Mouse (Mus musculus) E14TG2a.4 (cell line): ENCODE measurements around the gene Treml2.

ENCODE experiments used
- H3K27me3 ChIP-seq: 2 replicates; pipeline ENCODE4 v1.6.1; 2014; ENCODE audit warnings: low read length, control low read depth; ENCODE audit not compliant: insufficient read depth
- H3K36me3 ChIP-seq: 2 replicates; pipeline ENCODE4 v1.6.1; 2014; ENCODE audit warnings: low read length, control low read depth; ENCODE audit not compliant: insufficient read depth
- H3K4me1 ChIP-seq: replicated peaks from 2 replicates; pipeline ENCODE4 v1.6.1; 2014; ENCODE audit warnings: low read depth, low read length, control low read depth
- H3K4me3 ChIP-seq: replicated peaks from 2 replicates; pipeline ENCODE4 v1.5.1; 2014; ENCODE audit warnings: mild to moderate bottlenecking, low read length
- H3K9me3 ChIP-seq: 2 replicates; pipeline ENCODE4 v1.6.1; 2014; ENCODE audit warnings: low read length, control low read depth
- CTCF ChIP-seq: conservative IDR thresholded peaks from 2 replicates; pipeline ENCODE4 v1.5.1; 2014; ENCODE audit warnings: low read length
- NANOG ChIP-seq: IDR thresholded peaks from 2 replicates; pipeline ENCODE4 v1.6.1; 2014; ENCODE audit warnings: borderline replicate concordance, low read length, mixed read lengths
- POU5F1 ChIP-seq: IDR thresholded peaks from 2 replicates; pipeline ENCODE4 v1.6.1; 2014; ENCODE audit warnings: low read length, borderline replicate concordance

Gene Treml2

GRCm38 (mm10) chr17:48278381-48278780 lies 20.9 kb upstream of the Treml2 start:
- Histone ChIP-seq H3K36me3 (no peaks in the 10 kb centered on the region), H3K4me1 (peaks cover 23% of the 10 kb centered on the region), H3K4me3 (no peak overlapping the region), H3K9me3 (no peaks in the 10 kb centered on the region), H3K27me3 (peaks cover 6% of the 10 kb centered on the region; the same call in 1 of the 2 replicates)
- TF ChIP-seq POU5F1 (no peak), CTCF (no peak), NANOG (no peak)

DNA sequence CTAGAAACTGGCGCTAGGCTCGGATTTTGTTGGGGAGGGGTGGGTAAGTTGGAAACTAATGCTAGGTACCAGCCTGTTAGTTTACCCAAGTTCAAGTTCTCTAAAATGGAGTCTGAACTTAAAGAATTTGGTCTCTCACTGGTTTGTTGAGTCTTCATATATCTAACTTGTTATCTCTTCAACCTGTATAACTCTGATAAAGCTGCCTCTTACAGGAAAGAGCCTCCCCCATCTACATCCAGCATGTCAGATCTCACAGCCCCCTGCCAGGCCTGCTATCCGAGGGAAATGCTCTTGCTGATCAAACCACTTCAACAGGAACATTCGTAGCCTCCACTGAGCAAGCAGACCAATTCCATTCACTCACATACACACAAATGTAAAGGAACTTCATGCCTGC lies 20.3 kb upstream of the Treml2 start:
- H3K27me3 ChIP-seq, result peaks cover 6% of the 10 kb centered on the region; the same call in 1 of the 2 replicates
- no peak overlapping the region for H3K4me3 ChIP-seq
- H3K36me3 ChIP-seq, result no peaks in the 10 kb centered on the region
- TF ChIP-seq CTCF (no peak), POU5F1 (no peak), NANOG (no peak)
- no peaks in the 10 kb centered on the region for H3K9me3 ChIP-seq
- H3K4me1 ChIP-seq, result peaks cover 23% of the 10 kb centered on the region

GRCm38 (mm10) chr17:48280943-48281738 lies 18.2 kb upstream of the Treml2 start:
- Histone ChIP-seq H3K9me3 (no peaks in the 10 kb centered on the region), H3K4me3 (peak overlapping the region; percentile 58), H3K4me1 (peaks cover 11% of the 10 kb centered on the region), H3K27me3 (peaks cover 6% of the 10 kb centered on the region; the same call in 1 of the 2 replicates), H3K36me3 (no peaks in the 10 kb centered on the region)
- TF ChIP-seq POU5F1 (no peak), NANOG (no peak), CTCF (no peak)

DNA sequence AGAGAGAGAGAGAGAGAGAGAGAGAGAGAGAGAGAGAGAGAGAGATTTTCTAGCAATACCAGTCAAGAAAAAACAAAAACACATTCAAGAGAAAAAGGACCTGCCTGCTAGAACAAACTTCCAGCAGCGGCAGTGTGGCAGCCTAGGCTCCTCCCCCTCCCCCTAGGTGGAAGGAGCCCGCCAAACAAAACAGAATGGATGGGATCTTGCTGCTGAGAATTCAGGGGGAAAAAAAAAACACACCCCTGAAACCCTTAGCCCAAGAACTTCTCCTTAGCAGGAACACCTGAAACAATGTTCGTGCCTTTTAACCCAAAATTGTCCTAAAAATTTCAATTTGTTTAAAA lies 17.6 kb upstream of the Treml2 start:
- peaks cover 15% of the 10 kb centered on the region for H3K4me1 ChIP-seq
- peak overlapping the region; percentile 58 for H3K4me3 ChIP-seq
- H3K36me3 ChIP-seq, result no peaks in the 10 kb centered on the region
- TF ChIP-seq NANOG (no peak), CTCF (no peak), POU5F1 (no peak)
- no peaks in the 10 kb centered on the region for H3K9me3 ChIP-seq
- H3K27me3 ChIP-seq, result peaks cover 6% of the 10 kb centered on the region; the same call in 1 of the 2 replicates

GRCm38 (mm10) chr17:48286765-48287164 lies 12.5 kb upstream of the Treml2 start:
- TF ChIP-seq POU5F1 (no peak), CTCF (peak; percentile 31; the same call in 1 of the 2 replicates), NANOG (no peak)
- Histone ChIP-seq H3K9me3 (peaks cover 10% of the 10 kb centered on the region), H3K27me3 (no peaks in the 10 kb centered on the region), H3K4me3 (no peak overlapping the region), H3K36me3 (no peaks in the 10 kb centered on the region), H3K4me1 (peaks cover 9% of the 10 kb centered on the region)

- Histone ChIP-seq H3K4me1 (peaks cover 8% of the 10 kb centered on the region), H3K9me3 (peaks cover 10% of the 10 kb centered on the region), H3K27me3 (no peaks in the 10 kb centered on the region), H3K36me3 (no peaks in the 10 kb centered on the region), H3K4me3 (no peak overlapping the region)
- TF ChIP-seq CTCF, result peak; percentile 42
- no peak for TF ChIP-seq POU5F1
- TF ChIP-seq NANOG, result no peak
Observed at GRCm38 (mm10) chr17:48287276-48287675, 12.0 kb upstream of the Treml2 start.

DNA sequence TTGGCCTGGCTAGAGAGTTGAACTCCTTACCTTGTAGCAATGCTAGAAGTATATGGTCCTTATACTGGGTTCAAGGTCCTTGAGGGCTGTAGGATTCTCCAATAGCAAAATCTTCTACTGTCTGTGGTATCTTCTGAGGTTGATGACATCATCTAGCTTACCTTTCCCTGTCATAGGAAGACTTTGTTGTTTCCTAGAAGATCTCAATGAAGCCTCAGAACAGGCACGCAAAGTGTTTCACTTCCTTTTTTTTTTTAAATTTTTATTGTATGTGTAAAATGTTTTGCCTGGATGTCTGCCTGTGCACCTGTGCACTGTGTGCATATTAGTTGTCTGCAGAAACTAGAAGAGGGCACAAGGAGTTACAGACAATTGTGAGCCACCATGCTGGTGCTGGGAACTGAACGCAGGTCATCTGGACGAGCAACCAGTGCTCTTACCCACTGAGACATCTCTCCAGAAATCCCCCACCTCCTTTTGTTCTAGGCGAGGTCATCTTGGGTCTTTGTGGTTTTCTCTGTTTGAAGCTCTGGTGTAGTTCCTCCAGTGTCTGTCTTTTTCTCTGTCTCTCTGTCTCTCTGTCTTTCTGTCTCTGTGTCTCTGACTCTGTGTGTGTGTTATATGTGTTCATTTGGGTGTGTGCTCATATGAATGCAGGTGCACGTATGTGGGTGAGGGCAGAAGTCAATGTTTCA lies 5.7 kb upstream of the Treml2 start:
- H3K4me3 ChIP-seq, result no peak overlapping the region
- H3K9me3 ChIP-seq, result peaks cover 7% of the 10 kb centered on the region
- no peaks in the 10 kb centered on the region for H3K27me3 ChIP-seq
- H3K4me1 ChIP-seq, result peaks cover 19% of the 10 kb centered on the region
- TF ChIP-seq POU5F1 (no peak), CTCF (no peak), NANOG (no peak)
- no peaks in the 10 kb centered on the region for H3K36me3 ChIP-seq

DNA sequence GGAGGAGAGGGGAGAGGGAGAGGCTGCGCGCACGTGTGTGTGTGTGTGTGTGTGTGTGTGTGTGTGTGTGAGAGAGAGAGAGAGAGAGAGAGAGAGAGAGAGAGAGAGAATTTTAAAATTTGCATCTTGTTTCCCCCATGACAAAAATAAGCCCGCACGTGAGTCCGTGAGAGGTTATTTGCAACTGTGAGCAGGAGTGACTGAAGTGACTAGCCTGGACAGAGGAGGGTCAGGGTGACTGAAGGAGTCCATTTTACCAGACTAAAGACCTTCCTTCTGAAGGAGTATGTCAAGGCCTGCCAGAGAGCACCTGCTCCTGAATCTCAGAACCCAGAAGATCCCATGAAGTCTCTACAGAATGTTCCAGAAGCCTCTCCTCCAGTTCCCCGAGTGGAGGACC lies 458 bp downstream of the Treml2 start:
- Histone ChIP-seq H3K27me3 (no peaks in the 10 kb centered on the region), H3K36me3 (no peaks in the 10 kb centered on the region), H3K4me3 (0 out of 2 replicates have a peak overlapping the region, but pooled peaks have one; percentile 10), H3K9me3 (no peaks in the 10 kb centered on the region), H3K4me1 (peaks cover 55% of the 10 kb centered on the region)
- no peak for TF ChIP-seq POU5F1
- TF ChIP-seq CTCF, result no peak
- no peak for TF ChIP-seq NANOG
